Mouse (Mus musculus) C2C12 (cell line): Measurements from ENCODE around the gene Ctsa. TPM values are rescaled to one million over a fixed set of nuclear protein-coding genes. Genes with fewer than 3 reads are reported as not detected.

Experiments
- H3K27me3 ChIP-seq: one replicate; pipeline ENCODE4 v1.6.1; 2011; ENCODE audit not compliant: control insufficient read depth, insufficient read depth, insufficient read length
- H3K36me3 ChIP-seq: one replicate; pipeline ENCODE4 v1.6.1; 2011; ENCODE audit not compliant: control insufficient read depth, insufficient read depth
- H3K4me3 ChIP-seq: one replicate; pipeline ENCODE4 v1.5.1; 2011; ENCODE audit warnings: mild to moderate bottlenecking, control low read depth; ENCODE audit not compliant: poor library complexity, insufficient read depth, severe bottlenecking
- H3K79me2 ChIP-seq: one replicate; pipeline ENCODE4 v1.6.1; 2011; ENCODE audit not compliant: control insufficient read depth, insufficient read depth
- H3K79me3 ChIP-seq: one replicate; pipeline ENCODE4 v1.6.1; 2011; ENCODE audit warnings: low read depth, control low read depth
- H3ac ChIP-seq: one replicate; pipeline ENCODE3; 2011; ENCODE audit warnings: low read depth; ENCODE audit not compliant: control insufficient read depth, insufficient read length
- CEBPB ChIP-seq: IDR thresholded peaks from one replicate; pipeline ENCODE4 v1.6.1; 2011; ENCODE audit warnings: low read depth, mild to moderate bottlenecking, control low read depth, moderate library complexity
- CTCF ChIP-seq: IDR thresholded peaks from one replicate; pipeline ENCODE4 v1.5.1; 2011; ENCODE audit not compliant: control insufficient read depth, insufficient read depth, insufficient read length
- FOSL1 ChIP-seq: IDR thresholded peaks from one replicate; pipeline ENCODE4 v1.8.0; 2011; ENCODE audit warnings: mild to moderate bottlenecking, low read length; ENCODE audit not compliant: poor library complexity, insufficient read depth, severe bottlenecking
- MAX ChIP-seq: IDR thresholded peaks from one replicate; pipeline ENCODE4 v1.6.1; 2011; ENCODE audit warnings: mild to moderate bottlenecking, control low read depth
- MYOD1 ChIP-seq: IDR thresholded peaks from one replicate; pipeline ENCODE4 v1.6.1; 2011; ENCODE audit warnings: low read depth; ENCODE audit not compliant: control insufficient read depth, insufficient read length
- MYOG ChIP-seq: IDR thresholded peaks from one replicate; pipeline ENCODE4 v1.6.1; 2011; ENCODE audit not compliant: control insufficient read depth, insufficient read length; ENCODE audit errors: extremely low read depth
- USF1 ChIP-seq: IDR thresholded peaks from one replicate; pipeline ENCODE4 v1.6.1; 2011; ENCODE audit warnings: low read depth, mild to moderate bottlenecking, control low read depth, moderate library complexity
- polyA plus RNA-seq: library from polyadenylated mRNA; unstranded; fragments of >200 nt; fragmentation: generic; extraction: Trizol; gene quantifications from one replicate; pipeline ENCODE4 v1.2.1, GENCODE M21; 2012; ENCODE audit warnings: missing spikeins

Ctsa gene
- polyA plus RNA-seq, 1 experiment, result 160 TPM

DNA sequence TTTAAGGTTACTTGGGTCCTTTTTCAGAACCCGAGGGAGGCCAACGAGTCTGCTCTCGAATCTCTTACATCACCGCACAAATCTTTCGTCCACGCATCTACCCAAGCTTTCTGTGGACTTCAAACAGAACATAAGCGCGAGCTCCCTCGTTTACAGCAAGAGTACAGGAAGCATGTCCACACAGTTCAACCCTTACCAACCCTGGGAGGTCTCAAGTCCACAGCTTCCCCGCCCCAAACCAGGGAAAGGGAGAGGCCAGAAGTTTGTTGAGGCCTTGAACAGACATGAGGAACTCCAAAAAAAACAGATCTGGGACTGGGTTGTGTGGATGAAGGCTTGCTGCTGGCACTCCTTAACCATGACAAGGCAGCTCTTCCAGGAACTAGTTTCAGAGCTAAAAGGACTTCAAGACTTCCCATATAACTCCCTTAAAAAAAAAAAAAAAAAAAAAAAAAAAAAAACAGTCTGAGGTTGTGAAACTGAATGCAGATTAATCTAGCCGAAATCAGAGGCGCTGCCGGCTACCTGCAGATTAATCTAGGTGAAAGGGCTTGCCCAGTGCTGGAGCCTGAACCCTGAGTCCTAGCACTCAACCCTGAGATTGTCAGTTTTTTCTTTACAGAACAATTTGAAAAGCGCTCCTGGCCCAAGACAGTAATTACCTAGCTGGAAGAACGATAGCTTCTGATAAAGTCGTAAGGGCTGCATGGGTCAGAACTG is 29.3 kb upstream of the Ctsa start:
- H3K79me3 ChIP-seq, result peaks cover 22% of the 10 kb centered on the region
- peaks cover 29% of the 10 kb centered on the region for H3K36me3 ChIP-seq
- peak overlapping the region; percentile 94 for H3K4me3 ChIP-seq
- H3K27me3 ChIP-seq, result no peaks in the 10 kb centered on the region
- TF ChIP-seq CEBPB, result no peak
- no peak for TF ChIP-seq FOSL1
- no peak for TF ChIP-seq CTCF
- no peak for TF ChIP-seq USF1
- TF ChIP-seq MYOG, result no peak
- TF ChIP-seq MYOD1, result no peak
- no peak for TF ChIP-seq MAX
- H3ac ChIP-seq, result peak overlapping the region; percentile 61
- peaks cover 48% of the 10 kb centered on the region for H3K79me2 ChIP-seq

DNA sequence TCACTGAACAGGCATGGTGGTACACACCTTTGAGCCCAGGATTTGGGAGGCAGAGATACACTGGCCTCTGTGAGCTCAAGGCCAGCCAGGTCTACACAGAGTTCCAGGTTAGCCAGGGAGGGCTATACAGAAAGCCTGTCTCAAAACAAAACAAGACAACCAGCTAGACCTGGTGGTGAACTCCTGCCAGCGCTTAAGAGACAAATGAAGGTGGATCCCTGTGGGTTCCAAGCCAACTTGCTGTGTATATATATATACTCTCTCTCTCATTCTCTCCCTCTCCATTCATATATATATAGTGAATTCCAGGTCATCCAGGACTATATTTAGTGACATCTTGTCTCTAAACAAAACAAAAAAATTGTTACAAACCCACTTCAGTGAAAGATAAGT is 28.8 kb upstream of the Ctsa start:
- Histone ChIP-seq H3K27me3 (no peaks in the 10 kb centered on the region), H3K36me3 (peaks cover 27% of the 10 kb centered on the region), H3K79me2 (peaks cover 48% of the 10 kb centered on the region), H3ac (peak overlapping the region; percentile 72), H3K79me3 (peaks cover 22% of the 10 kb centered on the region), H3K4me3 (peak overlapping the region; percentile 94)
- TF ChIP-seq FOSL1 (no peak), USF1 (no peak), CEBPB (no peak), CTCF (no peak), MYOD1 (no peak), MAX (no peak), MYOG (no peak)

DNA sequence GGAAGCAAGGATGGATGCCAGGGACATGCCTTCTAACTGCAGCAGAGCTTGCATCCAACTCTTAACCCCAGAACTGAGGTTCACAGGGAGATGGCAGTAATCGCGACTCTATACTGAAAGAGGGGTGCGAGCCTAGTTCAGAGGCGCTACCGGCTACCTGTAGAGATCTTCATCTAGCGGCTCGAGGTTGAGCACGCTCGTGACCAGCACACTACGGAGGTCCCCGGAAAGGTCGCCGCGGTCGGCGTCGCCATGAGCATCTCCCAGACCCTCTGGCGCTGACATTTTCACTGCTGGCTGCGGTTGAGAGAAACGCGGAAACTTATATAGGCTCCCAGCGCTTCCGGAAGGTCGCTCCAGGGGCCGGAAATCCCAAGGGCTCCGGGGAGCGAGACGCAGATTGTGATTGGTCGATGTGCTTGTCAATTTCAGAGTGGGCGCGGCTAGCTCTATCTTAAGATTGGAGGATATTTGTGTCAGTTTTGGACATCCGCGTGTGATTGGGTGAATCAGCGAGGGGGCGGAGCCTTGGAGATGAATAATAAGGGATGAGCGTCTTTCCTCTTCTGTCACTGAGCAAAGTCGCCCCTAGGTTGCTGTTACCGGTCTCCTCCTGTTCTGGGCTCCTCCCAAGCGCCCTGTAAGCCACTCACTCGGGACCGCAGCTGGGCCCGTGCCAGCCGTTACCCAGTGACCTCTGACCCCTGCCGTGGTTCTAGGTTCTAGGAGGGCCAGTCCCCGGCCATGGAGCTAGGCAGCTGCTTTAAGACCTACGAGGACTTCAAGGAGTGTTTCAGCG is 27.9 kb upstream of the Ctsa start, which contains the start of the genes Acot8 and Zswim3:
Gene Acot8 (minus strand): TSS at position 350 of the 799 bp plus-strand sequence.
Gene Zswim3 (plus strand): TSS at position 566 of the 799 bp plus-strand sequence.
- peak within 1 kb of the TSS; percentile 81 for H3ac ChIP-seq
- TF ChIP-seq MYOG (no peak), MAX (no peak), CEBPB (no peak), MYOD1 (no peak), CTCF (no peak), USF1 (no peak)
- H3K79me3 ChIP-seq, result peaks cover 22% of the 10 kb centered on the region
- H3K79me2 ChIP-seq, result peaks cover 48% of the 10 kb centered on the region
- H3K36me3 ChIP-seq, result peaks cover 19% of the 10 kb centered on the region
- H3K27me3 ChIP-seq, result no peaks in the 10 kb centered on the region
- peak within 1 kb of the TSS; percentile 94 for H3K4me3 ChIP-seq

DNA sequence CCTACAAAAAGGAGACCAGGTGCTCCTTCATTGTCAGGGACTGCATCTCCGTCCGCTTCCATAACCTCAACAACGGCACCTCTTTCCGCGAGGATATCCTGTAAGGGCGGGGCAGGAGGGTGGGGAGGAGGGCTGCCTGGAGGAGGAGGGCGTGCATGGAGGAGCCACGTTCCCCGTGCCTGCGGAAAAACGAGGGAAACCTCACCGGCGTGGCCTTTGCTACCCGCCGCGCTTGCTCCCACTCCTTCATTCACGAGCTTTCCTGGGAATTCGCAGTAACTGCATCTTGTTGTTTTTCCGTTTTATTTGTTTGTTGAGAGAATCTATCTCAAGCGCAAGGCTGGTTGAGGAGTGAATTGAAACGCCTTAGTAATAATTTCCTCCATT is 27.3 kb upstream of the Ctsa start:
- H3K79me2 ChIP-seq, result peaks cover 48% of the 10 kb centered on the region
- H3K36me3 ChIP-seq, result peaks cover 13% of the 10 kb centered on the region
- H3K4me3 ChIP-seq, result peak overlapping the region; percentile 94
- peak overlapping the region; percentile 81 for H3ac ChIP-seq
- H3K27me3 ChIP-seq, result no peaks in the 10 kb centered on the region
- H3K79me3 ChIP-seq, result peaks cover 22% of the 10 kb centered on the region
- TF ChIP-seq MAX (peak; percentile 52), CTCF (no peak), MYOG (no peak), USF1 (no peak), CEBPB (no peak)

DNA sequence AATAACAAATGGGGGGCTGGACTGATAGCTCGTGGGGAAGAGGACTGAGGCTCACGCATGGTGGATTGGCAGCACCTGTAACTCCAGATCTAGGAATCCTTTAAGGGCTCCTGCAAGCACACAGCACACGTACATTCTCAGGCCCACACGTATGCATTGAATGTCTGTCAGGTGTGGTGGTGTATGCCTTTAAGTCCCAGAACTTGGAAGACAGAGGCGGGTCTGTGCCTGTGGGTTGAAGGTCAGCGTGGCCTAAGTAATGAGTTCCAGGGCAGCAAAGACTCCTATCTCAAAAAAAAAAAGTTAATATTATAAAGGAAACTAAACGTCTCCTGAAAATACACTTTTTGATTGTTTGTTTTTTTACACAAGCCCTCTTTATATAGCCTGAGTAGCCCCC is 26.1 kb upstream of the Ctsa start:
- H3K79me2 ChIP-seq, result peaks cover 43% of the 10 kb centered on the region
- peaks cover 22% of the 10 kb centered on the region for H3K79me3 ChIP-seq
- no peak for TF ChIP-seq MYOD1
- no peak for TF ChIP-seq CEBPB
- TF ChIP-seq USF1, result no peak
- TF ChIP-seq MAX, result no peak
- TF ChIP-seq FOSL1, result no peak
- TF ChIP-seq CTCF, result no peak
- no peak for TF ChIP-seq MYOG
- no peak overlapping the region for H3ac ChIP-seq
- no peaks in the 10 kb centered on the region for H3K27me3 ChIP-seq
- peaks cover 1% of the 10 kb centered on the region for H3K36me3 ChIP-seq
- H3K4me3 ChIP-seq, result no peak overlapping the region

DNA sequence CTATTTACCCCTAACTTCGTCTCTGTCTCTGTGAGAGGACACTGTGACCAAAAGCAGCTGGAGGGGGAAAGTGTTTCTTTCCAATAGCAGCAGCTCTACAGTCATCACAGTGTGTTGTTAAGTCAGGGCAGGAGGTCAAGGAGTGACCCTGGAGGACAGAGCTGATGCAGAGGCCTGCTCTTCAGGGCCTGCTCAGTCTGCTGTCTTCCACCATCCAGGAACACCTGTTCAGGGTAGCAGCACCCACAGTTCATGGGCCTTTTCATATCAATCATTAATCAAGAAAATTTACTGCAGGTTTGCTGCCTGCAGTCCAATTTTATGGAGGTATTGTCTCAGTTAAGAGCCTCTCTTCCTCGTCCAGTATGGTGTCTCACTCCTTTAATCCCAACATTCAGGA is 19.1 kb upstream of the Ctsa start:
- H3ac ChIP-seq, result no peak overlapping the region
- TF ChIP-seq CTCF (no peak), FOSL1 (no peak), MYOD1 (no peak), USF1 (no peak), MAX (no peak), MYOG (no peak), CEBPB (no peak)
- H3K79me3 ChIP-seq, result no peaks in the 10 kb centered on the region
- H3K36me3 ChIP-seq, result no peaks in the 10 kb centered on the region
- no peak overlapping the region for H3K4me3 ChIP-seq
- H3K27me3 ChIP-seq, result no peaks in the 10 kb centered on the region
- H3K79me2 ChIP-seq, result no peaks in the 10 kb centered on the region
